Mouse (Mus musculus) embryonic facial prominence, embryonic 12.5 days (tissue): ENCODE results near the gene Ecsit. TPM values are rescaled to one million over a fixed set of nuclear protein-coding genes. Genes with fewer than 3 reads are reported as not detected.
A peak's percentile ranks its signal among the peaks of the same experiment; 100 is the strongest.

Experiments used
- ATAC-seq: fragments of 200-750 bp; cut with Nextera tagmentation; 2 replicates; pipeline ENCODE4 v1.8.0; 2017; ENCODE audit not compliant: insufficient number of reproducible peaks, insufficient read depth, low FRiP score, low TSS enrichment
- H3K27ac ChIP-seq: fragments of 300-500 bp; sonication (generic); 2 replicates; pipeline ENCODE4 v1.5.1; 2016; ENCODE audit warnings: mild to moderate bottlenecking
- H3K27me3 ChIP-seq: fragments of 300-500 bp; sonication (generic); 2 replicates; pipeline ENCODE4 v1.6.1; 2016; ENCODE audit warnings: mild to moderate bottlenecking, moderate library complexity
- H3K36me3 ChIP-seq: fragments of 300-500 bp; sonication (generic); 2 replicates; pipeline ENCODE4 v1.6.1; 2016; ENCODE audit warnings: mild to moderate bottlenecking
- H3K4me1 ChIP-seq: fragments of 300-500 bp; sonication (generic); 2 replicates; pipeline ENCODE4 v1.6.1; 2016
- H3K4me2 ChIP-seq: fragments of 300-500 bp; sonication (generic); replicated peaks from 2 replicates; pipeline ENCODE4 v1.6.1; 2016; ENCODE audit warnings: mild to moderate bottlenecking, moderate library complexity
- H3K4me3 ChIP-seq: fragments of 300-500 bp; sonication (generic); 2 replicates; pipeline ENCODE4 v1.5.1; 2016; ENCODE audit warnings: mild to moderate bottlenecking
- H3K9ac ChIP-seq: fragments of 300-500 bp; sonication (generic); 2 replicates; pipeline ENCODE4 v1.6.1; 2016; ENCODE audit warnings: mild to moderate bottlenecking, moderate library complexity
- H3K9me3 ChIP-seq: fragments of 300-500 bp; sonication (generic); 2 replicates; pipeline ENCODE4 v1.6.1; 2016; ENCODE audit warnings: mild to moderate bottlenecking, moderate library complexity
- WGBS: fragments of 180-500 bp; shearing (Covaris S2); methylation state at CpG from one replicate; pipeline ENCODE4 v1.1.7; 2016; 5-methylcytosine and 5-hydroxymethylcytosine counted together
- polyA plus RNA-seq: library from polyadenylated mRNA; unstranded; fragments of >200 nt; fragmentation: Nextera tagmentation; extraction: Ambion mirVana; gene quantifications from 2 replicates; pipeline ENCODE4 v1.2.1, GENCODE M21; 2016

The Ecsit gene
- polyA plus RNA-seq, 1 experiment from 2014 or later = 36.7 TPM

GRCm38 (mm10) chr9:22117754-22118456 lies 32.7 kb upstream of the Ecsit start:
- Histone ChIP-seq H3K4me3 (peak overlapping the region; percentile 94), H3K9me3 (no peaks in the 10 kb centered on the region), H3K27me3 (no peaks in the 10 kb centered on the region), H3K4me1 (peaks cover 9% of the 10 kb centered on the region), H3K4me2 (peak overlapping the region; percentile 84), H3K27ac (no peak overlapping the region), H3K9ac (peak overlapping the region; percentile 90; the same call in 1 of the 2 replicates), H3K36me3 (peaks cover 14% of the 10 kb centered on the region)
- no peak for ATAC-seq
- WGBS = 45% methylated on average over 10 of the region's 10 CpGs

GRCm38 (mm10) chr9:22116740-22117426 lies 31.6 kb upstream of the Ecsit start, which contains the start of gene Elof1:
Elof1 (minus strand) TSS chr9:22117172.
- Histone ChIP-seq H3K9ac (peak within 1 kb of the TSS; percentile 90), H3K9me3 (no peaks in the 10 kb centered on the region), H3K27ac (peak within 1 kb of the TSS; percentile 63; the same call in 1 of the 2 replicates), H3K27me3 (no peaks in the 10 kb centered on the region), H3K36me3 (peaks cover 24% of the 10 kb centered on the region), H3K4me1 (peaks cover 9% of the 10 kb centered on the region), H3K4me2 (peak within 1 kb of the TSS; percentile 84), H3K4me3 (peak within 1 kb of the TSS; percentile 94)
- ATAC-seq = peak; percentile 86
- WGBS = under 1% methylated on average over 52 of the region's 52 CpGs

- Histone ChIP-seq H3K4me2 (peak overlapping the region; percentile 84), H3K4me1 (peaks cover 9% of the 10 kb centered on the region), H3K36me3 (peaks cover 32% of the 10 kb centered on the region), H3K9me3 (no peaks in the 10 kb centered on the region), H3K4me3 (peak overlapping the region; percentile 94), H3K27ac (no peak overlapping the region), H3K27me3 (no peaks in the 10 kb centered on the region), H3K9ac (peak overlapping the region; percentile 90)
- no peak for ATAC-seq
- WGBS = 42% methylated on average over 15 of the region's 15 CpGs
Observed at GRCm38 (mm10) chr9:22116086-22116485, 30.8 kb upstream of the Ecsit start.

- WGBS = 93% methylated on average over 4 of the region's 4 CpGs
- H3K27me3 ChIP-seq = no peaks in the 10 kb centered on the region
- ATAC-seq = no peak
- peaks cover 35% of the 10 kb centered on the region for H3K36me3 ChIP-seq
- no peak overlapping the region for H3K27ac ChIP-seq
- peak overlapping the region; percentile 84 for H3K4me2 ChIP-seq
- peak overlapping the region; percentile 94; the same call in 1 of the 2 replicates for H3K4me3 ChIP-seq
- H3K9me3 ChIP-seq = no peaks in the 10 kb centered on the region
- H3K4me1 ChIP-seq = peaks cover 9% of the 10 kb centered on the region
- peak overlapping the region; percentile 90 for H3K9ac ChIP-seq
Observed at GRCm38 (mm10) chr9:22115635-22116034, 30.4 kb upstream of the Ecsit start.

GRCm38 (mm10) chr9:22108194-22108593 lies 23.0 kb upstream of the Ecsit start:
- no peak overlapping the region for H3K9ac ChIP-seq
- 87% methylated on average over 9 of the region's 9 CpGs for WGBS
- H3K36me3 ChIP-seq = peaks cover 32% of the 10 kb centered on the region
- no peak overlapping the region for H3K4me2 ChIP-seq
- H3K4me1 ChIP-seq = no peaks in the 10 kb centered on the region
- H3K9me3 ChIP-seq = no peaks in the 10 kb centered on the region
- no peaks in the 10 kb centered on the region for H3K27me3 ChIP-seq
- H3K27ac ChIP-seq = no peak overlapping the region
- ATAC-seq = no peak
- no peak overlapping the region for H3K4me3 ChIP-seq

- no peak for ATAC-seq
- Histone ChIP-seq H3K9ac (no peak overlapping the region), H3K27ac (no peak overlapping the region), H3K4me1 (peaks cover 9% of the 10 kb centered on the region; the same call in 1 of the 2 replicates), H3K9me3 (no peaks in the 10 kb centered on the region), H3K4me2 (peak overlapping the region; percentile 10; the same call in 1 of the 2 replicates), H3K4me3 (0 out of 2 replicates have a peak overlapping the region, but pooled peaks have one; percentile 5), H3K36me3 (no peaks in the 10 kb centered on the region), H3K27me3 (peaks cover 37% of the 10 kb centered on the region)
- 3% methylated on average over 18 of the region's 18 CpGs for WGBS
Observed at GRCm38 (mm10) chr9:22099922-22100321, 14.7 kb upstream of the Ecsit start.

GRCm38 (mm10) chr9:22098993-22099696 lies 13.9 kb upstream of the Ecsit start, which contains the start of gene Cnn1:
Cnn1 (plus strand) TSS chr9:22099216.
- 5% methylated on average over 14 of the region's 14 CpGs for WGBS
- Histone ChIP-seq H3K9me3 (no peaks in the 10 kb centered on the region), H3K4me1 (peaks cover 9% of the 10 kb centered on the region; the same call in 1 of the 2 replicates), H3K9ac (no peak within 1 kb of the TSS), H3K27ac (no peak within 1 kb of the TSS), H3K36me3 (no peaks in the 10 kb centered on the region), H3K4me3 (0 out of 2 replicates have a peak within 1 kb of the TSS, but pooled peaks have one; percentile 5), H3K27me3 (peaks cover 37% of the 10 kb centered on the region), H3K4me2 (peak within 1 kb of the TSS; percentile 16)
- no peak for ATAC-seq

GRCm38 (mm10) chr9:22095854-22096307 lies 10.6 kb upstream of the Ecsit start:
- H3K27me3 ChIP-seq = peaks cover 28% of the 10 kb centered on the region
- H3K4me1 ChIP-seq = peaks cover 9% of the 10 kb centered on the region; the same call in 1 of the 2 replicates
- H3K27ac ChIP-seq = no peak overlapping the region
- no peaks in the 10 kb centered on the region for H3K9me3 ChIP-seq
- WGBS = 2% methylated on average over 24 of the region's 24 CpGs
- peak overlapping the region; percentile 51 for H3K4me2 ChIP-seq
- peak overlapping the region; percentile 24 for H3K4me3 ChIP-seq
- 0 out of 2 replicates have a peak overlapping the region, but pooled peaks have one; percentile 28 for H3K9ac ChIP-seq
- H3K36me3 ChIP-seq = no peaks in the 10 kb centered on the region
- ATAC-seq = peak; percentile 65; the same call in 1 of the 2 replicates

GRCm38 (mm10) chr9:22092746-22093145 lies 7.5 kb upstream of the Ecsit start:
- Histone ChIP-seq H3K4me2 (no peak overlapping the region), H3K27me3 (no peaks in the 10 kb centered on the region), H3K27ac (no peak overlapping the region), H3K4me1 (no peaks in the 10 kb centered on the region), H3K9ac (no peak overlapping the region), H3K9me3 (no peaks in the 10 kb centered on the region), H3K36me3 (no peaks in the 10 kb centered on the region), H3K4me3 (no peak overlapping the region)
- no peak for ATAC-seq
- WGBS = 82% methylated on average over 6 of the region's 6 CpGs

GRCm38 (mm10) chr9:22089986-22090385 lies 4.7 kb upstream of the Ecsit start:
- 83% methylated on average over 7 of the region's 7 CpGs for WGBS
- no peak for ATAC-seq
- no peaks in the 10 kb centered on the region for H3K27me3 ChIP-seq
- H3K9ac ChIP-seq = no peak overlapping the region
- no peak overlapping the region for H3K4me3 ChIP-seq
- H3K9me3 ChIP-seq = no peaks in the 10 kb centered on the region
- no peak overlapping the region for H3K27ac ChIP-seq
- peaks cover 6% of the 10 kb centered on the region for H3K4me1 ChIP-seq
- H3K36me3 ChIP-seq = no peaks in the 10 kb centered on the region
- H3K4me2 ChIP-seq = no peak overlapping the region

GRCm38 (mm10) chr9:22089281-22089680 lies 4.0 kb upstream of the Ecsit start:
- 97% methylated on average over 7 of the region's 7 CpGs for WGBS
- peaks cover 11% of the 10 kb centered on the region for H3K4me1 ChIP-seq
- H3K9ac ChIP-seq = no peak overlapping the region
- no peak overlapping the region for H3K4me3 ChIP-seq
- no peak overlapping the region for H3K27ac ChIP-seq
- no peaks in the 10 kb centered on the region for H3K27me3 ChIP-seq
- ATAC-seq = no peak
- no peaks in the 10 kb centered on the region for H3K36me3 ChIP-seq
- H3K9me3 ChIP-seq = no peaks in the 10 kb centered on the region
- H3K4me2 ChIP-seq = no peak overlapping the region
